Mouse (Mus musculus): ENCODE results near the gene Ebpl.
A peak's percentile ranks its signal among the peaks of the same experiment; 100 is the strongest.

Gene Ebpl

DNA sequence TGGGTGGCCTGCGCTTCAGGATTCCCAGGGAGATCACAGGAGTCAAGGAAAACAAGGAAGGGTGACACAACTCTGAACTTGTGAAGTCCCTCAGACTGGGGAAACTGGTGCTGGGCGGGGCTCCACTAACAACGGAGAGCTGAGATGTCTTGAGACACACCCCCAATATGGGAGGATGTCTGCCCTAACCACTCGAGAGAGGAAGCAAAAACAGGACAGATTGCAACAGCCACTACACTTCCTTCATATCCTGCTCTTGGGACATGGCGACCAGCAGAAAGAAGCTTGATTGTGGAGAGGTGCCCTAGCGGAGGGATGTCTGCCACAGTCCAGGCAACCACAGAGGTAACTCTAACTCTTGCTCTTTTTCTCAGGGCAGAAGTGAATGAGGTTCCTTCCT is 50.6 kb downstream of the Ebpl start, which contains the start of gene Arl11:
Gene Arl11, plus strand, starts transcription at position 161 of the 400 bp plus-strand sequence.
- DNase-seq (ENCODE audit: low read depth, low spot score): no peak

DNA sequence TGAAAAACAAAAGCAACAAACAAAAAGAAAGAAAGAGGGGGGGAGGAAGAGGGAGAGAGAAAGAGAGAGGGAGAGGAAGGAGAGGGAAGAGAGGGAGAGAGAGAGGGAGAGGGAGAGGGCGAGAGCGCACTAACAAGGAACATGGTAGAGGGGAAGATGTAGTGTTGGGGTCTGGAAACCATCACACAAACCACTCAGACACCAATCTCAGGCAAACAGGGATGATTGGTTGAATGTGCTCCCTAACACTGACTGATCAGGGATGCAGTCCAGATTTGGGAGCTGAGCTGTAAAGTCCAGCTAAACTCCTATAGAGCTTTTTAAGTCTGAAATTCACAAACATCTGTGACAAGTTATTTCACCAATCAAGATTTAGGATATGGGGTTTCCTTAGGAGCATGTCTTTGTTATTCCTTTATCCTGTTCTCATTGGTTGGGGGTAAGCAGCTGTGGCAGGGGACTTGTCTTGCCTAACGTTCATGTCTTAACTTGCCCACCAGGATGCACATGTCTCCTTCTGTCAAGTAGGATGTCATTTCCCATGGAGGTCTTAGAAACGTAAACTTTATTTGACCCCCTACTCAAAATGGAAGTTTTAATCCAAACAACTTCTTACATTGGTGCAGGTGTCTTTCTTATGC is 56.1 kb downstream of the Ebpl start:
- H3K27me3 ChIP-seq (ENCODE audit: control insufficient read depth, insufficient read depth, low read length, poor library complexity, severe bottlenecking): no peaks in the 10 kb centered on the region
- no peak for DNase-seq (ENCODE audit: low read depth, low spot score)
- no peaks in the 10 kb centered on the region for H3K36me3 ChIP-seq (ENCODE audit: control insufficient read depth, insufficient read depth, low read length, poor library complexity, severe bottlenecking)

More for the DNA sequence above, 50.6 kb downstream of the Ebpl start, which contains the start of gene Arl11:
- Histone ChIP-seq H3K27me3 (ENCODE audit: control insufficient read depth, insufficient read depth, low read length, poor library complexity, severe bottlenecking) (no peaks in the 10 kb centered on the region), H3K36me3 (ENCODE audit: control insufficient read depth, insufficient read depth, low read length, poor library complexity, severe bottlenecking) (no peaks in the 10 kb centered on the region)

DNA sequence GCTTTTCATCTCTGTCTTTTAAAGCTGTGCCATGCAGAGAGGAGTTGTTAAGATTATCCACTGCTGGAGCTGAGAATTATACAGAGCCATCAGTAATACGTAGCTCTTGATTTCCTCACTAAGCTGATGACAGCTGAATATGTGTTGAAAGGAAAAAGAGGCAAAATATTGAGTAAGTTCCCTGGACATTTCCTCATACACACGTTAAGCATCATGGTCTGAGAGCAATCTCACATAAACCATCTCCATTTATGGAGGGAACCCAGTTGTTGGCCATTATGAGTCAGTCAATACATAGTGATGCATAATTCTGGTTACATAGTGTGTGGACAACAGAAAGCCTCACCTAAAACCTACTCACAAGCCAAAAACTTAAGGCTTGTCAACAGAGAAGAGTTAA is 57.8 kb downstream of the Ebpl start:
- Histone ChIP-seq H3K27me3 (ENCODE audit: control insufficient read depth, insufficient read depth, low read length, poor library complexity, severe bottlenecking) (no peaks in the 10 kb centered on the region), H3K36me3 (ENCODE audit: control insufficient read depth, insufficient read depth, low read length, poor library complexity, severe bottlenecking) (no peaks in the 10 kb centered on the region)
- no peak for DNase-seq (ENCODE audit: low read depth, low spot score)

DNA sequence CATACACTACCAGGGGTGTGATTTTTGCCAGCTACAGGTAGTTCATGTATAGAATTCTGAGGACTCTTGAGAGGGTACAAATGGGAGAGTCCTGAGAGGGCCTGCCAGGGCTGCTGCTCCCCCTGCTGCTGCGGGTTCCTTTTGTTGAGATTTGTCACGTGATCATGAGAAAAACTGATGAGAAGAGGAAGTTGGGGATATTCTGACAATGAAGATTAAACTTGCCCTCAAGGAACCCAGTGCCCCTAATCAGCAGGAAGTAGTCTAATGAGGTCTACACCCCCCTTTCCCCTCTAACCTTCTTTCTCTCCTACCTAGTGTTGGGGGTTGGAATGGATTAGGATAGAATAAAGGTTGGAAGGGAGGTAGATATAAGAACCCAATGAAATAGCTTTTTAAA is 58.9 kb downstream of the Ebpl start:
- Histone ChIP-seq H3K36me3 (ENCODE audit: control insufficient read depth, insufficient read depth, low read length, poor library complexity, severe bottlenecking) (no peaks in the 10 kb centered on the region), H3K27me3 (ENCODE audit: control insufficient read depth, insufficient read depth, low read length, poor library complexity, severe bottlenecking) (no peaks in the 10 kb centered on the region)
- DNase-seq (ENCODE audit: low read depth, low spot score): no peak

DNA sequence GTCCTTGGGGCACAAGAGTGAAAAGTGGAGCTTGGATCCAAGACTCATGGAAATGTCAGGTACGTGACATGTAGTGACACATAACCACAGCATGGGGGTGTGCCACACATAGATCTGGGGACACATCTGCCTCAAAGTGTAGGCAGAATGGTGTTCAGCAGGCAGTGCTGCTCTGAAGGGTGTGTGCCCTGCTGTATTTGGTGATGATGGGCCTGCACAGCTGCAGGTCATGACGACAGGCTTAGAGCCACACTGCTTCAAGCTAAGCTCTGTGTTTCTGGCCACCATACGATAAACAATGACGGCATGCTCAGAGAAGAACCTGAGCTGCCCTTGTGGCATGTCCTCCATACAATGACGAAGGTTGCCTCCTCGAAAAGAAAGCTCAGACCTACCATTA is 60.4 kb downstream of the Ebpl start:
- DNase-seq (ENCODE audit: low read depth, low spot score): no peak
- no peaks in the 10 kb centered on the region for H3K27me3 ChIP-seq (ENCODE audit: control insufficient read depth, insufficient read depth, low read length, poor library complexity, severe bottlenecking)
- H3K36me3 ChIP-seq (ENCODE audit: control insufficient read depth, insufficient read depth, low read length, poor library complexity, severe bottlenecking): no peaks in the 10 kb centered on the region

DNA sequence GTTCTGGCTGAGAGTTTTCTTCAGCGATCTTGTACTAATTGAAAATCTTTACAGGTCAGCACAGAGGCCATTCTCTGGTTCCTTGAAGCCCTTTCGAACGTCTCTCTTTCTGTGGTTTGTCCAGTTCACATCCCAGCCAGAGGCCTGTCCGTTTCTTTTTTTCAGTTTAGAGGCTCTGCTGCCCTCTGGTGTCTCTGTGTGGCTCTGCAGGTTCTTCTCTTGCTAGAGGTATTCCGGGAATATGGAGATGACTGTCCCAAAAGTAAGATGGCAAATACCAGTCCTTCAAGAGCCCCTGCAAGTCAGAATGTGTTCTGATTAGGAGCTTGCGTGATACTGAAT is 65.5 kb downstream of the Ebpl start:
- Histone ChIP-seq H3K27me3 (ENCODE audit: control insufficient read depth, insufficient read depth, low read length, poor library complexity, severe bottlenecking) (no peaks in the 10 kb centered on the region), H3K36me3 (ENCODE audit: control insufficient read depth, insufficient read depth, low read length, poor library complexity, severe bottlenecking) (no peaks in the 10 kb centered on the region)
- peak; percentile 57 for DNase-seq (ENCODE audit: low read depth, low spot score)

DNA sequence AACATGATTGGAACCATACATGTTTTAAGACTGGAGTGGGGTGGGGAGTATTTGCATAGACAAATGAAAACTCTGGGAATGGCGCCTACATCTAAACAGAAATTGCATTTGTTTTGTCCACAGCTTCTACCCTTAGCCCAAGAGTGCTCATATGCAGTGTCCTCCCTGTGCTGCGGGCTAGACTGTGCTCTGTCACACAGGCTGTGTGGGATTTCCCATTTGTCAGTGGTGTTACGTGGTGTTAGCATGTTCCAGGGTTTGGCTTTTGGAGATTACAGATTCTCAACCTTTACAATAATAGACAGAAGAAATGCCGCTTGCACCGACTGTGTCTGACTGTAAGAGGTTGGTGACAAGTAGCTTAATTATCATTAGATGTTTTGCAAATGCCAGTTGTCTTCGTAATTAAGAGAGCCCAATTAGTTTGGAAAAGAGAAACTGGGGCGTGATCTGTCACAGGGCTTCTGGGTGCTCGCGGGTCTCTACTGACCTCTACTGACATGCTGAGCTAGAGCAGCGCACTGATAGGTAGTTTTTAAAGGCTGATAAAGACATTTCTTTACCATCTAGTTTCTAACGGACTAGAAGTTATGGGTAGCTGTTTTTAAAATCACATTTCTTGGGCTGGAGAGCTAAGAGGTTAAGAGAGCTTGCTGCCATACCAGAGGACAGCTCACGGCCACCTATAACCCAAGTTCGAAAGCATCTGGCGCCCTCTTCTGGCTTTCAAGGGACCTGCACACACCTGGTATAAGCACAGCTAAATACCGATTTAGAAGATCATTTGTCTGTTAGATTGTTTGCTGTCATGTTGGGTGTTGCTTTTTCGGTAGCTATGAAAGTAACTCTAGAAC is 66.1 kb downstream of the Ebpl start:
- DNase-seq (ENCODE audit: low read depth, low spot score): peak; percentile 76
- H3K36me3 ChIP-seq (ENCODE audit: control insufficient read depth, insufficient read depth, low read length, poor library complexity, severe bottlenecking): no peaks in the 10 kb centered on the region

DNA sequence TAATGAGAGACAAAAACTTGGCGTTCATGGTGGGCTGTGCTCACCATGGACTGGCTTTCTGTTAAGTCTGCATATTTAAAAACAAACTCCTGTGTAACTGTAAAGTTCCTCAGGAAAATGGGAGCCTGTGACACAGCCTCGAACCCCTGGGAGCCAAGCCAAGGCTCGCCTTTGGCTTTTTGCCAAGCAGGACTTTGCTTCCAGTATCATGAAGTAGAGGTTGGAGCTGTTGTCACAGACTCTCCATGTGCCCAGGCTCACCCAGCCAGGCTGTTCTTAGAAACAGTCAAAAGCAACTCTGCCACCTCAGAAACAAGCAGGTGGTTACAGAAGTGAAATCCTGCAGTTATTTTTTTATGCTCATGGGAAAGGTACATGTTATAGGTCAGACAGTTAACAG is 69.6 kb downstream of the Ebpl start:
- no peaks in the 10 kb centered on the region for H3K36me3 ChIP-seq (ENCODE audit: control insufficient read depth, insufficient read depth, low read length, poor library complexity, severe bottlenecking)

More for the DNA sequence above, 66.1 kb downstream of the Ebpl start:
- no peaks in the 10 kb centered on the region for H3K27me3 ChIP-seq (ENCODE audit: control insufficient read depth, insufficient read depth, low read length, poor library complexity, severe bottlenecking)

DNA sequence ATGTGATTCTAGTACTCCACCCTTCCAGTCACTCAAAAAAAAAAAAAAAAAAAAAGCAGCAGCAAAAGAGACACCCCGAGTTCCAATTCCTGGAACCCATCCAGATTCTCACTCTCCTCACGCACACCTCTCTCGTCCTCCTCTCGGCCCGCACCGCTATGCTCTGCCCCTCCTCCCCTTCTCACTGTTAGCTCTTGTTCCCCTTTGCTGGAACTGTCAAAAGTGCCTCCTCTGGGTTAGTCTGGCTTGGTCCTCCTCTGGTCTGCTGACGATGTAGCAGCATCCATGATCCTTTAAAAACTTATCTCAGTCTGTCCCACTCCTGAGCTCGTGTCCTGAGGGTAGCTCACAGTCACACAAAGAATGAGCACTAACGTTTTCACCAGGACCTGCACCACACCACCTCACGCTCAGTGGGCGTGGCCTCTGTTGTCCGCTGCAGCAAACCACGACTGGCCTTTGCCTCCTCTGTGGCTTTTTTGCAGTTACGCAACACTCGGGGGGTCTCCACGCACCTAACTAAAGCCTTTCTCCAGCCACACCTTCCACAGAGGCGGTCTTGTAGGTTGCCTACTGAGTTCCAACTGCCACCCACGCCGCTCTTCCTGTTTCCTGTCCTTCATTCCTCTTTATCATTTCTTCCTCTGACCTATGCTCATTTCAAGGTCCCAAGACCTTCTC is 71.5 kb downstream of the Ebpl start:
- Histone ChIP-seq H3K27me3 (ENCODE audit: control insufficient read depth, insufficient read depth, low read length, poor library complexity, severe bottlenecking) (no peaks in the 10 kb centered on the region), H3K36me3 (ENCODE audit: control insufficient read depth, insufficient read depth, low read length, poor library complexity, severe bottlenecking) (no peaks in the 10 kb centered on the region)
- no peak for DNase-seq (ENCODE audit: low read depth, low spot score)

More for the DNA sequence above, 69.6 kb downstream of the Ebpl start:
- no peak for DNase-seq (ENCODE audit: low read depth, low spot score)
- no peaks in the 10 kb centered on the region for H3K27me3 ChIP-seq (ENCODE audit: control insufficient read depth, insufficient read depth, low read length, poor library complexity, severe bottlenecking)

Measured in splenic B cell, adult 2 months (primary cell).